Mouse (Mus musculus): Measurements from ENCODE around the gene Il18.

- TF ChIP-seq CTCF (IDR thresholded peaks at IDR 0.05; ENCODE audit: low read depth) (peak; percentile 82), EP300 (IDR thresholded peaks at IDR 0.05; ENCODE audit: low read depth) (no peak)
Measured at GRCm38 (mm10) chr9:50593544-50593943, 38.9 kb downstream of the Il18 start.

Measured in liver, embryonic 14.5 days (tissue).